Mouse (Mus musculus) bone marrow macrophage, adult 2 months (primary cell): ENCODE results near the gene Ehbp1.

Source experiments
- CTCF ChIP-seq: IDR thresholded peaks from 2 replicates; pipeline ENCODE4 v1.5.1; 2012; ENCODE audit warnings: low read depth, mild to moderate bottlenecking, low read length, moderate library complexity
- POLR2A ChIP-seq: IDR thresholded peaks from 2 replicates; pipeline ENCODE4 v1.6.1; 2012; ENCODE audit warnings: mild to moderate bottlenecking, low read depth, low read length, borderline replicate concordance

DNA sequence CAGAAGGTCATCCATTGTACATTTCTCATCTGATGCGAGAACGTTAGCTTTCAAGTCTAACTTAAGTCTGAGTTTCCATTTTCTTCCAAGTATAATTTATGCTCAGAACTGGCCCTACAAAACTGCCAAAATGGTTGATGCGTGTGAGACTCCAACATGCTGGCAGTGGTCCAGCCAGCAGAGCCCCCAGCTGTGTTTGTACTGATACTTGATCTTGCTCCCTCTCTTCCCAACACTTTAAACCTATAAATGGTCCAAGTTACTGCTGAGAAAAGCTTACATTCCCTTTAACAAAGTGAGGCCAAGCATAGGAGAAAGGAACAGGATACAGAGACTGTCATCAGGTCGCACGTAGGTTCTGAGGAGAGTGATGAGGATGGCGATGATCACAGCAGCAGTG is 111.2 kb downstream of the Ehbp1 start:
- TF ChIP-seq CTCF (no peak), POLR2A (no peak)
